Mouse (Mus musculus): ENCODE measurements around the gene Cpa2. TPM values are rescaled to one million over a fixed set of nuclear protein-coding genes. Genes with fewer than 3 reads are reported as not detected.

Cpa2 gene
- polyA plus RNA-seq (2016; fragmentation: Nextera tagmentation; extraction: Ambion mirVana) = 19.6 and 20.0 TPM in 2 replicates

GRCm38 (mm10) chr6:30541009-30541799 lies at the start of gene Cpa2:
TSS of gene Cpa2 (plus strand) at chr6:30541582.
- Histone ChIP-seq H3K4me1 (replicated peaks) (peaks cover 55% of the 10 kb centered on the region), H3K9me3 (no peaks in the 10 kb centered on the region), H3K27ac (peak within 1 kb of the TSS; percentile 75), H3K4me3 (no peak within 1 kb of the TSS), H3K36me3 (no peaks in the 10 kb centered on the region), H3K27me3 (ENCODE audit: insufficient read depth, poor library complexity, severe bottlenecking) (no peaks in the 10 kb centered on the region)
- WGBS = 71% methylated on average over 11 of the region's 11 CpGs
- DNase-seq (ENCODE audit: low spot score) = no peak

- H3K36me3 ChIP-seq = peaks cover 95% of the 10 kb centered on the region
- no peaks in the 10 kb centered on the region for H3K4me1 ChIP-seq (replicated peaks)
- no peak overlapping the region for H3K27ac ChIP-seq
- DNase-seq (ENCODE audit: low spot score) = no peak
- 83% methylated on average over 3 of the region's 3 CpGs for WGBS
- no peak overlapping the region for H3K4me3 ChIP-seq
- H3K9me3 ChIP-seq = no peaks in the 10 kb centered on the region
- no peaks in the 10 kb centered on the region for H3K27me3 ChIP-seq (ENCODE audit: insufficient read depth, poor library complexity, severe bottlenecking)
Measured at GRCm38 (mm10) chr6:30499049-30499448, 42.3 kb upstream of the Cpa2 start.

GRCm38 (mm10) chr6:30508824-30509223 lies 32.6 kb upstream of the Cpa2 start:
- Histone ChIP-seq H3K4me1 (replicated peaks) (peaks cover 18% of the 10 kb centered on the region), H3K36me3 (peaks cover 37% of the 10 kb centered on the region), H3K9me3 (no peaks in the 10 kb centered on the region), H3K4me3 (peak overlapping the region; percentile 63), H3K27me3 (ENCODE audit: insufficient read depth, poor library complexity, severe bottlenecking) (no peaks in the 10 kb centered on the region), H3K27ac (peak overlapping the region; percentile 98)
- no peak for DNase-seq (ENCODE audit: low spot score)
- 7% methylated on average over 2 of the region's 2 CpGs for WGBS

GRCm38 (mm10) chr6:30509265-30510239 lies 31.8 kb upstream of the Cpa2 start, which contains the start of the genes Tmem209 and Ssmem1:
TSS of gene Tmem209 (minus strand) at chr6:30509783.
TSS of gene Ssmem1 (plus strand) at chr6:30509849.
- H3K27me3 ChIP-seq (ENCODE audit: insufficient read depth, poor library complexity, severe bottlenecking) = no peaks in the 10 kb centered on the region
- peaks cover 31% of the 10 kb centered on the region for H3K36me3 ChIP-seq
- peak within 1 kb of the TSS; percentile 98 for H3K27ac ChIP-seq
- DNase-seq (ENCODE audit: low spot score) = peak; percentile 100
- H3K4me3 ChIP-seq = peak within 1 kb of the TSS; percentile 63
- under 1% methylated on average over 37 of the region's 37 CpGs for WGBS
- no peaks in the 10 kb centered on the region for H3K9me3 ChIP-seq
- peaks cover 25% of the 10 kb centered on the region for H3K4me1 ChIP-seq (replicated peaks)

GRCm38 (mm10) chr6:30510291-30510690 lies 31.1 kb upstream of the Cpa2 start:
- H3K4me3 ChIP-seq = peak overlapping the region; percentile 63
- H3K27me3 ChIP-seq (ENCODE audit: insufficient read depth, poor library complexity, severe bottlenecking) = no peaks in the 10 kb centered on the region
- peak overlapping the region; percentile 98 for H3K27ac ChIP-seq
- H3K4me1 ChIP-seq (replicated peaks) = peaks cover 29% of the 10 kb centered on the region
- no peaks in the 10 kb centered on the region for H3K9me3 ChIP-seq
- 65% methylated on average over 5 of the region's 5 CpGs for WGBS
- H3K36me3 ChIP-seq = peaks cover 24% of the 10 kb centered on the region
- no peak for DNase-seq (ENCODE audit: low spot score)

GRCm38 (mm10) chr6:30514242-30514641 lies 27.1 kb upstream of the Cpa2 start:
- no peak for DNase-seq (ENCODE audit: low spot score)
- H3K27ac ChIP-seq = peak overlapping the region; percentile 80

GRCm38 (mm10) chr6:30520400-30520799 lies 21.0 kb upstream of the Cpa2 start:
- 69% methylated on average over 11 of the region's 11 CpGs for WGBS
- DNase-seq (ENCODE audit: low spot score) = no peak
- Histone ChIP-seq H3K27ac (no peak overlapping the region), H3K36me3 (no peaks in the 10 kb centered on the region), H3K4me1 (replicated peaks) (peaks cover 13% of the 10 kb centered on the region), H3K27me3 (ENCODE audit: insufficient read depth, poor library complexity, severe bottlenecking) (no peaks in the 10 kb centered on the region), H3K9me3 (no peaks in the 10 kb centered on the region), H3K4me3 (no peak overlapping the region)

More at GRCm38 (mm10) chr6:30514242-30514641, 27.1 kb upstream of the Cpa2 start:
- Histone ChIP-seq H3K4me1 (replicated peaks) (peaks cover 26% of the 10 kb centered on the region), H3K36me3 (no peaks in the 10 kb centered on the region), H3K4me3 (no peak overlapping the region), H3K27me3 (ENCODE audit: insufficient read depth, poor library complexity, severe bottlenecking) (no peaks in the 10 kb centered on the region), H3K9me3 (no peaks in the 10 kb centered on the region)
- 32% methylated on average over 9 of the region's 9 CpGs for WGBS

- peaks cover 51% of the 10 kb centered on the region for H3K4me1 ChIP-seq (replicated peaks)
- no peaks in the 10 kb centered on the region for H3K9me3 ChIP-seq
- H3K27me3 ChIP-seq (ENCODE audit: insufficient read depth, poor library complexity, severe bottlenecking) = no peaks in the 10 kb centered on the region
- H3K36me3 ChIP-seq = no peaks in the 10 kb centered on the region
- H3K4me3 ChIP-seq = no peak overlapping the region
- no peak for DNase-seq (ENCODE audit: low spot score)
- peak overlapping the region; percentile 94 for H3K27ac ChIP-seq
- 50% methylated on average over 7 of the region's 7 CpGs for WGBS
Measured at GRCm38 (mm10) chr6:30525456-30526332, 15.7 kb upstream of the Cpa2 start.

GRCm38 (mm10) chr6:30526586-30527515 lies 14.5 kb upstream of the Cpa2 start:
- Histone ChIP-seq H3K36me3 (no peaks in the 10 kb centered on the region), H3K27me3 (ENCODE audit: insufficient read depth, poor library complexity, severe bottlenecking) (no peaks in the 10 kb centered on the region), H3K27ac (peak overlapping the region; percentile 94), H3K9me3 (no peaks in the 10 kb centered on the region), H3K4me1 (replicated peaks) (peaks cover 51% of the 10 kb centered on the region), H3K4me3 (peak overlapping the region; percentile 32)
- WGBS = 12% methylated on average over 19 of the region's 19 CpGs
- DNase-seq (ENCODE audit: low spot score) = peak; percentile 69

- no peak overlapping the region for H3K4me3 ChIP-seq
- peaks cover 51% of the 10 kb centered on the region for H3K4me1 ChIP-seq (replicated peaks)
- peak overlapping the region; percentile 53 for H3K27ac ChIP-seq
- H3K36me3 ChIP-seq = no peaks in the 10 kb centered on the region
- no peak for DNase-seq (ENCODE audit: low spot score)
- 70% methylated on average over 6 of the region's 6 CpGs for WGBS
- H3K27me3 ChIP-seq (ENCODE audit: insufficient read depth, poor library complexity, severe bottlenecking) = no peaks in the 10 kb centered on the region
- no peaks in the 10 kb centered on the region for H3K9me3 ChIP-seq
Measured at GRCm38 (mm10) chr6:30528800-30529199, 12.6 kb upstream of the Cpa2 start.

GRCm38 (mm10) chr6:30535340-30535739 lies 6.0 kb upstream of the Cpa2 start:
- Histone ChIP-seq H3K4me1 (replicated peaks) (peaks cover 12% of the 10 kb centered on the region; the same call in 1 of the 2 replicates), H3K36me3 (no peaks in the 10 kb centered on the region), H3K27ac (no peak overlapping the region), H3K4me3 (no peak overlapping the region), H3K9me3 (no peaks in the 10 kb centered on the region), H3K27me3 (ENCODE audit: insufficient read depth, poor library complexity, severe bottlenecking) (no peaks in the 10 kb centered on the region)
- WGBS = 38% methylated on average over 3 of the region's 3 CpGs
- DNase-seq (ENCODE audit: low spot score) = no peak

Measured in hindbrain, embryonic 10.5 days (tissue).